Mouse (Mus musculus): ENCODE data around the gene Prmt9. TPM values are rescaled to one million over a fixed set of nuclear protein-coding genes. Genes with fewer than 3 reads are reported as not detected.

Gene Prmt9
- total RNA-seq, 2 experiments from 2014 or later: 25.5 to 29.2 TPM

DNA sequence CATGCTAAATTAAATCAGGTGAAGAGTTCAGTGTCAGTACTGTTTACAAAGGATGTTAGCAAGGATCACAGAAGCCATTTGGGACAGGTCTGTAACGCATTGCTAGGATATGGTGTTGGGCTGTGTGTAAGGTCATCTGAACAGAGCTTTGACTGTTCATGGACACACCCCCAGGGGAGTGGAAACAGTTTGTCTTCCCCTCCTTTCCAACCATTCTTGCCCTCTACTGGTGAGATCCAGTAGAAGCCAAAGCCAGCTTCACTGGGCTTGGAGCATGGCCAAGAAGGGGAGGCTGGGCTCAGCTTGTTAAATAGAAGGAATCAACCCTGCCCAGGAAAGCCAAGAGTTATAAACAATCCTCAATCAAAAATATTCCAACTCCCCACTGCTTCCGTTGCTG is 68.7 kb downstream of the Prmt9 start:
- peak in 1 of 2 experiments; percentile 76 for DNase-seq (ENCODE audit: extremely low spot score in 1 of 2, low spot score in 2 of 2)
- intact Hi-C loops (cut with DNase I): loop anchor here (10.0 kb wide), 1 partner anchor 203 kb away; no protein-coding TSS in a partner anchor

DNA sequence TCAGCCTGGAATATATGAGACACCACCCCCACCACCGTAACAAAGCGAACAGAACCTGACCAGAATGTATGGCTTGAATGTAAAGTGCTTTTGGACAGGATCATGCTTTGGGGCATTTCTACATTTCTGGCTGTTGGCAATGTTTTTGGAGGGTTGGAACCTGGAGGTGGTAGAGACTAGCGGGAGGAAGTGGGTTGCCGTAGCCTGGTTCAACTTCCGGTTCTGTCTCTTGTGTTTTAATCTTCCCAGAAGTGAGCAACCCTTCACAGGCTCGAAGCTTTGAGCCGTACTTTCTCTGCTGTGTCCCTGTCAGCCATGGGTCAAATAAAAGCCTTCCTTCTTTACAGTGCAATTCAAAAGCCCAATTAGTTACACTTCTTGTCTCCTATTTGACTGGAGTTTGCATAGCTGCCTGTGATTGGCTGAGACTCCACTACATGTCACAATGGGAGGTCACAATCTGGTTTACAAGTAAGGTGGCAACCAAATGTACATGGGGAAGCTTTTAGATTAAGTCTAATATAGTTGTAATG is 74.5 kb downstream of the Prmt9 start:
- intact Hi-C loops (cut with DNase I): no loop called here
- DNase-seq (ENCODE audit: extremely low spot score in 1 of 2, low spot score in 2 of 2): no peak

DNA sequence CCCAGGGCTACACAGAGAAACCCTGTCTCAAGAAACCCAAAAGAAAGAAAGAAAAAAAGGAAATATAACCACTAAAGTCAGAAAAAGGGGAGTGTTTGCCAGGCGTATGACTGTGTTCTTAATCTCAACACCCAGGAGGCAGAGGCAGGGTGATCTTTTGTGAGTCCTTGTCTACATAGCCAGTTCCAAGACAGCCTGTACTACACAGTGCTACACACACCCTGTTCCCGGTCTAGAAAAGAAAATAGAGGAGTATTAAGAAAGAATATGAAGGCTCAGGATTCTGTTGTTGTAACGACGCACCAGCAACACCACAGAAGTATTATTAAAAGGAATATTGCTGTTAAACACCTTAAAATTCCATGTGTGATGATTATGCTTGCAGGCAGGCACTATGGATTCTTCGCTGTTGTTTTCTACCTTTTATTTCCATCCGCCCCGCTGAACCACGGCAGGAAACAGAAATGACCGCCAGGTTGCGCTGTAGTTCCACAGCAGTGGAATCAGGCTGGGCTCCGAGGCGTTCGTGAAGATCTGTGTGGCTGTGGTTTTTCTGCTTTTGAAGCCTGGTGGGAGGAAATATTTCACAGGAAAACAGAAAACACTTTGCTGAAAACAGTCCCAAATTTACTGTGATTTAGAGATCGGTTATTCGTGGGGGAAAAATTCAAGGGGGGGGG is 80.8 kb downstream of the Prmt9 start:
- peak; percentile 76 to 85 for DNase-seq (ENCODE audit: extremely low spot score in 1 of 2, low spot score in 2 of 2)
- intact Hi-C loops (cut with DNase I): loop anchor here (2.0 to 10.0 kb wide), 3 partner anchors 375 to 1015 kb away; no protein-coding TSS in a partner anchor

DNA sequence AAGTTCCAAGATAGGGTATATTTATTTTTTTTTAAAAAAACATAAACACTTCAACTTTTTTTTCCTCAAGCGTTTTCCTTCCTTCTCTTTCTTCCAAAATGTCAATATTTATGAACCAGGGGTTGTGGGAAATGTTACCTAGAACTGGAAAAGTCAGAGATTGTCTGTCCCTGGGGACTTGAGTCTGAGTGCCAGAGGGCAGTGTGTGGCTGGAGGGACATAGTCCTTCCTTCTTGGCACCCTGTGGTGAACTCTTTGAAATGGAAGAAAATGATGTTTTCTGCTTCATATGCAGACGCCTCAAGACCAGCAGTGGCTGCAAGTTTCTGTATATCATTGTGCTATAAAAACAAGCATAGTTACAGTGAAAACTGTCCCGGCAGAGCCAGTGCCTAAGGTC is 81.5 kb downstream of the Prmt9 start:
- peak in 1 of 2 experiments; percentile 31 for DNase-seq (ENCODE audit: extremely low spot score in 1 of 2, low spot score in 2 of 2)
- intact Hi-C loops (cut with DNase I): loop anchor here (2.0 to 10.0 kb wide), 3 partner anchors 374 to 1014 kb away; no protein-coding TSS in a partner anchor

Other genes with a start within 250 kb of the Prmt9 start
- gene Arhgap10, start 31.4 kb upstream of the Prmt9 start, total RNA-seq (2021): 10 to 100 TPM; 11.0 TPM
- gene Tmem184c, start 61.3 kb downstream of the Prmt9 start, total RNA-seq (2021): 10 to 100 TPM; 55.4 to 55.5 TPM
- gene Ednra, start 175.1 kb downstream of the Prmt9 start, total RNA-seq (2021): 1 to 10 TPM; 5.3 TPM

Measured in left cerebral cortex, postnatal 10 days (tissue).